Mouse (Mus musculus) kidney, adult 9 months (tissue): ENCODE results near the gene Pfn3.

Source experiments
- DNase-seq: peaks from one replicate; pipeline ENCODE4 v3.0.0; 2022

Pfn3 gene

GRCm38 (mm10) chr13:55391626-55392029 is 23.4 kb downstream of the Pfn3 start:
- peak; percentile 95 for DNase-seq

DNA sequence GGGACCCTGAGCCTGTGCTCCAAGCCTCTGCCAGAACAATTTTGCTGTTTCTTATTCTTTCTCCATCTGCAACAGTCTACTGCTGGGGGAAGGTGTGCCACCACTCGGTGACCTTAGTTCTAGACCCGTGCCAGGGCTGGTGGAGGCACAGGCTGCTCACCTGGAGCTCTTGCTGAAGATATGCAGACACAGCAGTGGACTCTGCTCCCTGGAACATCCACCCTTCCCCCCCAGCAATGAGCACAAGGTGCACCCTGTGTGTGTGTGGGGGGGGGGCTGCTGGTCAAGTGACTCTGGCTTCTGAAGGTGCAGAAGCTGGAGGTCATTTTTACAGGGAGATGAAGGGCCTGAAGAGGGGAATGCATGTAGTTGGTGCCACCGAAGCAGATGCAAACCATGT is 24.4 kb downstream of the Pfn3 start:
- peak; percentile 95 for DNase-seq

GRCm38 (mm10) chr13:55381790-55382189 is 33.2 kb downstream of the Pfn3 start:
- no peak for DNase-seq

- peak; percentile 39 for DNase-seq
These were observed 36.0 kb downstream of the Pfn3 start for GRCm38 (mm10) chr13:55378907-55379580.

GRCm38 (mm10) chr13:55375877-55376276 is 39.2 kb downstream of the Pfn3 start:
- no peak for DNase-seq

GRCm38 (mm10) chr13:55374206-55374924 is 40.7 kb downstream of the Pfn3 start:
- no peak for DNase-seq

DNA sequence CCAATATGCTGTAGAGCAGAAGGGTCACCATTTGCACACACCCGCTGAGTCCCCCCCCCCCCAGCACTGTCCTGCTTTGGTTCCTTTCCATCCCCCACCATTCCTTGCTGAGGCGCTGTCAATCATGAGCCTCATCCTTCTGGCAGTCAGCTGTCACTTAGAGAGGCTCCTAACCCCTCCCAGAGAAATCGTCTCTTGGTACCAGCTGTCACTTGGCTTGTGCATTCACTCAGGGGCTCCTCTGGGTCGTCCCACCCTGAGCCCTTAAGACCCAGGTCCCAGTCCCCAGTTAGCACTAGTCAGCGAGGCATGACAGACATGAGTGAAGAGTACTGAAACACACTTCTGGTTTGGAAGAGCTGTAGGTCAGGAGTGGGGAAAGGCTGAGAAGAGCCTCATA is 43.3 kb downstream of the Pfn3 start:
- no peak for DNase-seq

DNA sequence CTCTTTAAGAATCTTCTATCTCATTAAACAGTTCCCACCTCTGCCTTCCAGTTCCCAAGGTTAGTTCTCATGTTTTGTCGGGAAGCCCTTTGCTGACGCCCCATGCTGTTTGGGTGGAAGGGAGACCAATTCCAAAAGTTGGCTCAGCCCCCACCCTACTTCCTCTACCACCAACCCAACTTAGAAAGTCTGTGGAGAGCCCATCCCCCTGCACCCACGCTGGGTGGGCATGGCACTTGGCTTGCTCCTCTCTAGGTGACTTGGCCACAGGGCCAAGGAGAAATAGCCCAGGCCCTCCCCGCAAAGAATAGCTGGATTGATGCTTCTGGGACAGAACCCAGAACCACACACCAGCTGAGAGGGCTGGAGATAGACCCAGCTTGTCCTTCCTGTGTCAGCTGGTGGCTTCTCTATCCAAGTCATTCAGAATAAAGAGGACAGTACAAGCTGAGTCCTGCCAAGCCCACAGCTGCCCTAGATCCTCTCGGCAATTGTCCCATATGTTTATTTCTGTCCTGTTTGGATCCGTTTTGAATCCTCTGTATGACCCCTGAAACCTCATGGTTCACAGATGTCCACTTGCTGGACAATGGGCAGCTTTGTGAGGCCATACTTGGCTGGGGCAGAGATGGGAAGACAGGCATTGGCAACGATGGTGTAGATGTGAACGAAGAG is 43.9 kb downstream of the Pfn3 start:
- no peak for DNase-seq

GRCm38 (mm10) chr13:55370234-55370633 is 44.8 kb downstream of the Pfn3 start:
- peak; percentile 77 for DNase-seq

- peak; percentile 17 for DNase-seq
These were observed 45.4 kb downstream of the Pfn3 start, which contains the start of gene Rgs14 for GRCm38 (mm10) chr13:55369531-55370114. Gene Rgs14 (plus strand): TSS chr13:55369732.

- peak; percentile 50 for DNase-seq
These were observed 46.6 kb downstream of the Pfn3 start for GRCm38 (mm10) chr13:55368401-55368800.
